13 mouse cellular contexts compared by ENCODE assay signal in genomic region chr12:112854610-112855333, GRCm38 (mm10). TPM values are rescaled to one million over a fixed set of nuclear protein-coding genes. Genes with fewer than 3 reads are reported as not detected.
A peak's percentile ranks its signal among the peaks of the same experiment; 100 is the strongest.
DNase-seq lines count a peak whose midpoint lies in the region; TF ChIP-seq lines count a peak whose summit lies in the region.
"Had no signal": no experiment of that assay in that cellular context is flagged by ENCODE, and none has a peak within 500 bp of the region (broad histone marks: within the 10 kb centered on the region; RNA-seq: fewer than 3 reads in every experiment).

No protein-coding gene starts in this region.

- H3K36me3 ChIP-seq in spleen, adult 2 months (ENCODE audit: control insufficient read depth, insufficient read depth, low read length), result peaks cover 24% of the 10 kb centered on the region
- H3K36me3 ChIP-seq: hindbrain, embryonic 12.5 days; neural tube, embryonic 12.5 days had no signal

- peak; percentile 67 to 73 for DNase-seq in spleen, adult 2 months (ENCODE audit: low read depth in 1 of 2, low spot score in 2 of 2)
- DNase-seq in spleen, postnatal 14 days (ENCODE audit: low spot score in 2 of 2), result no peak
- DNase-seq in naive thymus-derived CD4-positive, alpha-beta T cell, adult 2 months (ENCODE audit: low read depth), result peak; percentile 94
- DNase-seq in thymus, postnatal 4 days, result peak; percentile 74
- no peak for DNase-seq in embryo, embryonic 10.5 days (ENCODE audit: low spot score)
- DNase-seq in adrenal gland, adult 18-20 months (ENCODE audit: low spot score in 2 of 2), result no peak
- no peak for DNase-seq in urinary bladder, postnatal 10 days (ENCODE audit: low spot score)
- DNase-seq: adrenal gland, postnatal 14 days; cerebellum, adult 8-10 months; heart, adult 18-20 months had no signal

- no peak for TF ChIP-seq POLR2A in spleen, adult 2 months (IDR thresholded peaks at IDR 0.05; ENCODE audit: low read depth, low read length)
- TF ChIP-seq POLR2A in bone marrow, adult 2 months (IDR thresholded peaks at IDR 0.05; ENCODE audit: borderline replicate concordance, control insufficient read depth, low read depth, low read length), result no peak

- no peak overlapping the region for H3K4me3 ChIP-seq in spleen, adult 2 months (ENCODE audit: extremely low read depth, insufficient read depth, insufficient read length)
- no peak overlapping the region for H3K4me3 ChIP-seq in bone marrow, adult 2 months (replicated peaks; ENCODE audit: control insufficient read depth, low read depth, low read length)
- H3K4me3 ChIP-seq: hindbrain, embryonic 12.5 days; neural tube, embryonic 12.5 days had no signal

- no peak for TF ChIP-seq CTCF in spleen, adult 2 months (IDR thresholded peaks at IDR 0.05; ENCODE audit: extremely low read depth, insufficient read depth, insufficient read length, insufficient replicate concordance)
- no peak for TF ChIP-seq CTCF in bone marrow, adult 2 months (IDR thresholded peaks at IDR 0.05; ENCODE audit: control insufficient read depth, insufficient read depth, low read length)

- H3K4me1 ChIP-seq in spleen, adult 2 months (ENCODE audit: control insufficient read depth, insufficient read depth, insufficient read length), result peaks cover 53% of the 10 kb centered on the region; the same call in 1 of the 2 replicates
- peaks cover 12% of the 10 kb centered on the region for H3K4me1 ChIP-seq in bone marrow, adult 2 months (ENCODE audit: control insufficient read depth, insufficient read depth, low read length)
- H3K4me1 ChIP-seq: hindbrain, embryonic 12.5 days; neural tube, embryonic 12.5 days had no signal

- H3K27ac ChIP-seq in spleen, adult 2 months (ENCODE audit: insufficient read depth, low read length), result peak overlapping the region; percentile 84
- peak overlapping the region; percentile 57 for H3K27ac ChIP-seq in bone marrow, adult 2 months (ENCODE audit: control insufficient read depth, insufficient read depth, low read depth, low read length, poor library complexity)
- H3K27ac ChIP-seq: hindbrain, embryonic 12.5 days; neural tube, embryonic 12.5 days had no signal

- no peaks in the 10 kb centered on the region for H3K27me3 ChIP-seq in spleen, adult 2 months (ENCODE audit: control insufficient read depth, insufficient read depth, low read length)
- H3K27me3 ChIP-seq: hindbrain, embryonic 12.5 days; neural tube, embryonic 12.5 days had no signal

- WGBS in spleen, adult 2 months, result 42% methylated on average over 7 of the region's 7 CpGs
- 40% methylated on average over 7 of the region's 7 CpGs for WGBS in bone marrow, adult 2 months

RNA-seq across cellular contexts. Expression of gene Gpr132, which starts 13.3 kb away (rescaled TPM):
- polyA plus RNA-seq in spleen, adult 2 months (2012; rRNA removed), result 77.9 and 81.1 TPM in 2 replicates
- polyA plus RNA-seq in bone marrow, adult 2 months (2011; ENCODE audit: insufficient read depth, insufficient read length, low replicate concordance, missing spikeins), result 6.1 and 15.8 TPM in 2 replicates
- total RNA-seq in adrenal gland, adult 18-20 months (2021), result under 1 TPM; 0.54 to 0.66 TPM
- polyA plus RNA-seq: hindbrain, embryonic 12.5 days; neural tube, embryonic 12.5 days had no signal

RNA-seq across cellular contexts. Expression of gene Cdca4, which starts 25.5 kb away (rescaled TPM):
- 30.4 and 34.0 TPM in 2 replicates for polyA plus RNA-seq in spleen, adult 2 months (2012; rRNA removed)
- 23.4 and 40.6 TPM in 2 replicates for polyA plus RNA-seq in bone marrow, adult 2 months (2011; ENCODE audit: insufficient read depth, insufficient read length, low replicate concordance, missing spikeins)
- total RNA-seq in adrenal gland, adult 18-20 months (2021), result 10 to 100 TPM; 13.9 to 14.3 TPM

RNA-seq across cellular contexts. Expression of gene Clba1, which starts 46.0 kb away (rescaled TPM):
- 0.83 and 1.1 TPM in 2 replicates for polyA plus RNA-seq in spleen, adult 2 months (2012; rRNA removed)
- polyA plus RNA-seq in bone marrow, adult 2 months (2011; ENCODE audit: insufficient read depth, insufficient read length, low replicate concordance, missing spikeins), result 1.9 TPM in 1 of 2 replicates, not detected in the other
- 1 to 10 TPM; 6.3 to 6.8 TPM for total RNA-seq in adrenal gland, adult 18-20 months (2021)

RNA-seq across cellular contexts. Expression of gene Ahnak2, which starts 52.3 kb away (rescaled TPM):
- polyA plus RNA-seq in spleen, adult 2 months (2012; rRNA removed), result 0.46 and 0.83 TPM in 2 replicates
- polyA plus RNA-seq in bone marrow, adult 2 months (2011; ENCODE audit: insufficient read depth, insufficient read length, low replicate concordance, missing spikeins), result 1.4 TPM in 1 of 2 replicates, not detected in the other
- total RNA-seq in adrenal gland, adult 18-20 months (2021), result 1 to 10 TPM; 4.2 to 9.4 TPM

Comparison
In these comparisons a context has a peak if more than half of its experiments do, and no peak if none do; other contexts are left out.
1. DNase-seq: peak in spleen, adult 2 months (2 of 2), naive thymus-derived CD4-positive, alpha-beta T cell, adult 2 months (single experiment) and thymus, postnatal 4 days (single experiment); none in spleen, postnatal 14 days (0 of 2), embryo, embryonic 10.5 days (single experiment), adrenal gland, adult 18-20 months (0 of 2) and urinary bladder, postnatal 10 days (single experiment).